In the genomic region with DNA sequence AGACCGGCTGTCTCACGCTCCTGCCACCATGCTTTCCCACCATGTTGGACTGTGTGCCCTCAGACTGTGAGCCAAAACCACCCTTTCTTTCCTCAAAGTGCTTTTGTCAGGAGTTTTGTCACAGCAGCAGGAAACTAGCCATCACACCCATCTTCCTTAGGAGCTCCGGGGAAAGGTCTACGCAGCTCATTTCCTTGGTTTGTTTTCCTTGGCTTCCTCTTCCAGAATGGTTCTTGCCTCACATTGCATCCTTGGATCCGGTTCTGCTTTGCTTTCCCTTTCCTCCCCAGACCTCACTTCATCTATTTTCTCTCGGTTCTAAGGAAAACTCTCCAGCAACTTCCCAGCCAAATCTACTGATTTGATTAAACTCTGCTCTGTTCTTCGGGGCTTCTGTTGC, we compare ENCODE assay signal across 24 mouse cellular contexts.
"Had no signal": no experiment of that assay in that cellular context is flagged by ENCODE, and none has a peak within 500 bp of the region (broad histone marks: within the 10 kb centered on the region; RNA-seq: fewer than 3 reads in every experiment).

No protein-coding gene starts in this region.

- H3K9me3 ChIP-seq: heart, embryonic 15.5 days; hindbrain, embryonic 13.5 days; hindbrain, embryonic 15.5 days; kidney, embryonic 15.5 days; limb, embryonic 15.5 days; liver, embryonic 12.5 days had no signal

- H3K36me3 ChIP-seq: heart, embryonic 13.5 days; heart, embryonic 15.5 days; hindbrain, embryonic 13.5 days; hindbrain, embryonic 15.5 days; kidney, embryonic 15.5 days; limb, embryonic 13.5 days; limb, embryonic 15.5 days; liver, embryonic 12.5 days had no signal

- ATAC-seq: hindbrain, postnatal 0 days; intestine, embryonic 16.5 days; liver, embryonic 12.5 days had no signal

- H3K27ac ChIP-seq: heart, adult 2 months; heart, embryonic 13.5 days; heart, embryonic 15.5 days; hindbrain, embryonic 13.5 days; hindbrain, embryonic 15.5 days; hindbrain, postnatal 0 days; kidney, embryonic 15.5 days; kidney, postnatal 0 days; limb, embryonic 13.5 days; limb, embryonic 15.5 days; liver, embryonic 12.5 days; liver, embryonic 14.5 days had no signal

- H3K4me3 ChIP-seq: heart, adult 2 months; heart, embryonic 13.5 days; heart, embryonic 15.5 days; hindbrain, embryonic 13.5 days; hindbrain, embryonic 15.5 days; kidney, embryonic 15.5 days; limb, embryonic 13.5 days; limb, embryonic 15.5 days; liver, embryonic 12.5 days had no signal

- H3K4me2 ChIP-seq: heart, embryonic 13.5 days; heart, embryonic 15.5 days; hindbrain, embryonic 13.5 days; hindbrain, embryonic 15.5 days; kidney, embryonic 15.5 days; limb, embryonic 13.5 days; limb, embryonic 15.5 days; liver, embryonic 12.5 days had no signal

- DNase-seq: gastrocnemius, postnatal 14 days; gastrocnemius, postnatal 36 days; heart, adult 2 months; heart, postnatal 14 days; kidney, adult 11 months; kidney, adult 2 months; kidney, adult 9 months; kidney, postnatal 14 days; kidney, postnatal 36 days; layer of hippocampus, adult 9-11 months; layer of hippocampus, postnatal 36 days; left cerebral cortex, postnatal 4 days had no signal

- H3K27me3 ChIP-seq: heart, embryonic 13.5 days; hindbrain, embryonic 13.5 days; hindbrain, embryonic 15.5 days; kidney, embryonic 15.5 days; limb, embryonic 13.5 days; limb, embryonic 15.5 days; liver, embryonic 12.5 days had no signal

- H3K9ac ChIP-seq: heart, embryonic 13.5 days; heart, embryonic 15.5 days; hindbrain, embryonic 13.5 days; hindbrain, embryonic 15.5 days; kidney, embryonic 15.5 days; limb, embryonic 13.5 days; limb, embryonic 15.5 days; liver, embryonic 12.5 days; liver, embryonic 14.5 days had no signal

- H3K4me1 ChIP-seq: limb, embryonic 15.5 days; liver, embryonic 12.5 days had no signal
